ENCODE assay signal across 13 mouse cellular contexts in genomic region chr9:45651078-45651809, GRCm38 (mm10).
DNase-seq lines count a peak whose midpoint lies in the region; ATAC-seq and TF ChIP-seq lines count a peak whose summit lies in the region.
"Had no signal": no experiment of that assay in that cellular context is flagged by ENCODE, and none has a peak within 500 bp of the region (broad histone marks: within the 10 kb centered on the region; RNA-seq: fewer than 3 reads in every experiment).

No protein-coding gene starts in this region.

- peak; percentile 91 for ATAC-seq in forebrain, embryonic 14.5 days
- no peak for ATAC-seq in activated CD4-positive, CD25-positive, alpha-beta regulatory T cell, adult 4 months

- TF ChIP-seq CTCF in layer of hippocampus, adult 2 months (conservative IDR thresholded peaks at IDR 0.05) = no peak
- no peak for TF ChIP-seq CTCF in olfactory bulb, adult 2 months (IDR thresholded peaks at IDR 0.05; ENCODE audit: insufficient read depth, low read depth, low read length)
- TF ChIP-seq CTCF in cerebellum, adult 2 months (IDR thresholded peaks at IDR 0.05; ENCODE audit: borderline replicate concordance, insufficient read depth, low read depth, low read length) = no peak

- H3K9me3 ChIP-seq in forebrain, embryonic 14.5 days (replicated peaks; ENCODE audit: control insufficient read depth, low read length) = no peaks in the 10 kb centered on the region; the same call in 1 of the 2 replicates
- H3K9me3 ChIP-seq in midbrain, embryonic 10.5 days (replicated peaks) = no peaks in the 10 kb centered on the region; the same call in 1 of the 2 replicates
- H3K9me3 ChIP-seq: liver, embryonic 15.5 days had no signal

- H3K27me3 ChIP-seq in forebrain, embryonic 14.5 days (replicated peaks; ENCODE audit: control insufficient read depth, insufficient read depth, low read length) = no peaks in the 10 kb centered on the region
- peaks cover 21% of the 10 kb centered on the region; the same call in 1 of the 2 replicates for H3K27me3 ChIP-seq in midbrain, embryonic 10.5 days (ENCODE audit: low read depth, poor library complexity, severe bottlenecking)
- H3K27me3 ChIP-seq in cerebellum, adult 2 months (ENCODE audit: control insufficient read depth, insufficient read depth, low read length) = no peaks in the 10 kb centered on the region
- H3K27me3 ChIP-seq: liver, embryonic 15.5 days had no signal

- TF ChIP-seq POLR2A in olfactory bulb, adult 2 months (IDR thresholded peaks at IDR 0.05; ENCODE audit: insufficient read depth, low read depth, low read length) = no peak
- no peak for TF ChIP-seq POLR2A in cerebellum, adult 2 months (IDR thresholded peaks at IDR 0.05; ENCODE audit: borderline replicate concordance, insufficient read depth, low read length)

- peak overlapping the region; percentile 23 for H3K4me2 ChIP-seq in forebrain, embryonic 14.5 days (ENCODE audit: low read length)
- H3K4me2 ChIP-seq: liver, embryonic 15.5 days had no signal

- H3K4me1 ChIP-seq in forebrain, embryonic 14.5 days (ENCODE audit: control insufficient read depth, insufficient read depth, low read length) = peaks cover 29% of the 10 kb centered on the region
- H3K4me1 ChIP-seq in midbrain, embryonic 10.5 days = peaks cover 66% of the 10 kb centered on the region
- peaks cover 41% of the 10 kb centered on the region for H3K4me1 ChIP-seq in olfactory bulb, adult 2 months (ENCODE audit: control insufficient read depth, insufficient read depth, low read length)
- no peaks in the 10 kb centered on the region; the same call in 1 of the 2 replicates for H3K4me1 ChIP-seq in cerebellum, adult 2 months (ENCODE audit: control insufficient read depth, insufficient read depth, low read length)
- H3K4me1 ChIP-seq: liver, embryonic 15.5 days had no signal

- H3K36me3 ChIP-seq in forebrain, embryonic 14.5 days (ENCODE audit: control insufficient read depth, insufficient read depth, low read length) = no peaks in the 10 kb centered on the region
- H3K36me3 ChIP-seq in midbrain, embryonic 10.5 days = no peaks in the 10 kb centered on the region
- H3K36me3 ChIP-seq: liver, embryonic 15.5 days had no signal

- WGBS in forebrain, embryonic 14.5 days = 12% methylated on average over 13 of the region's 13 CpGs
- WGBS in midbrain, embryonic 10.5 days = 32% methylated on average over 13 of the region's 13 CpGs
- 15% methylated on average over 13 of the region's 13 CpGs for WGBS in olfactory bulb, adult 2 months
- 65% methylated on average over 13 of the region's 13 CpGs for WGBS in cerebellum, adult 2 months

- H3K4me3 ChIP-seq in layer of hippocampus, adult 2 months = no peak overlapping the region; the same call in 1 of the 2 replicates
- H3K4me3 ChIP-seq in forebrain, embryonic 14.5 days (ENCODE audit: low read depth, low read length) = no peak overlapping the region
- H3K4me3 ChIP-seq in midbrain, embryonic 10.5 days = peak overlapping the region; percentile 36
- H3K4me3 ChIP-seq in olfactory bulb, adult 2 months (ENCODE audit: insufficient read depth, low read depth, low read length) = no peak overlapping the region
- H3K4me3 ChIP-seq in cerebellum, adult 2 months (replicated peaks; ENCODE audit: insufficient read depth, low read depth, low read length) = no peak overlapping the region
- H3K4me3 ChIP-seq: liver, embryonic 15.5 days had no signal

- H3K9ac ChIP-seq in forebrain, embryonic 14.5 days (ENCODE audit: low read length) = peak overlapping the region; percentile 1; the same call in 1 of the 2 replicates
- H3K9ac ChIP-seq: liver, embryonic 15.5 days had no signal

- H3K27ac ChIP-seq in layer of hippocampus, adult 2 months = peak overlapping the region; percentile 92
- peak overlapping the region; percentile 91 for H3K27ac ChIP-seq in forebrain, embryonic 14.5 days (ENCODE audit: low read depth, low read length)
- peak overlapping the region; percentile 89 for H3K27ac ChIP-seq in midbrain, embryonic 10.5 days (replicated peaks)
- H3K27ac ChIP-seq in olfactory bulb, adult 2 months (ENCODE audit: insufficient read depth, low read depth, low read length) = peak overlapping the region; percentile 89
- H3K27ac ChIP-seq in cerebellum, adult 2 months (ENCODE audit: insufficient read depth, low read length) = no peak overlapping the region
- H3K27ac ChIP-seq: liver, embryonic 15.5 days had no signal

- DNase-seq in layer of hippocampus, adult 2 months (ENCODE audit: low spot score in 2 of 2) = no peak
- DNase-seq in layer of hippocampus, postnatal 14 days (ENCODE audit: low spot score in 2 of 2) = no peak
- peak; percentile 92 for DNase-seq in forebrain, embryonic 14.5 days (ENCODE audit: low spot score)
- peak; percentile 38 for DNase-seq in midbrain, embryonic 10.5 days (ENCODE audit: low spot score)
- DNase-seq in cerebellum, adult 2 months = no peak
- DNase-seq in kidney, adult 18-20 months = no peak
- DNase-seq: cerebellum, adult 9-10 months; heart, adult 18-20 months; heart, postnatal 14 days; kidney, adult 9 months had no signal

Comparison
In these comparisons a context has a peak if more than half of its experiments do, and no peak if none do; other contexts are left out.
1. DNase-seq: peak in forebrain, embryonic 14.5 days (single experiment) and midbrain, embryonic 10.5 days (single experiment); none in layer of hippocampus, adult 2 months (0 of 2), layer of hippocampus, postnatal 14 days (0 of 2), cerebellum, adult 2 months (0 of 2) and kidney, adult 18-20 months (single experiment).